Mouse (Mus musculus) megakaryocyte, embryonic 14.5 days (primary cell): ENCODE results near the gene Pik3cd.

Experiments
- FLI1 ChIP-seq: IDR thresholded peaks from 2 replicates; pipeline ENCODE4 v1.6.1; 2012; ENCODE audit warnings: low read length, inconsistent platforms, mixed read lengths
- GATA1 ChIP-seq: IDR thresholded peaks from 3 replicates; pipeline ENCODE4 v1.6.1; 2012; ENCODE audit warnings: mixed read lengths, low read length, inconsistent platforms, borderline replicate concordance

- no peak for TF ChIP-seq GATA1
- no peak for TF ChIP-seq FLI1
Observed at GRCm38 (mm10) chr4:149735624-149736250, 33.4 kb upstream of the Pik3cd start.
